Mouse (Mus musculus) right cerebral cortex, postnatal 36 days (tissue): ENCODE measurements around the gene Gatc.
"Not testable (repeated sequence)": the region's sequence is repeated elsewhere in the genome, so short reads cannot be mapped to it uniquely, and the experiment has no call there.

ENCODE experiments used
- DNase-seq, 2 experiments: peaks; one replicate each; pipeline ENCODE4 v3.0.0; 2022; ENCODE audit warnings: low spot score in 2 of 2, mixed read lengths in 1 of 2

The Gatc gene

GRCm38 (mm10) chr5:115340577-115341313 is at the start of gene Gatc, which contains the start of gene Triap1:
Gene Gatc, minus strand, starts transcription at chr5:115341178.
Gene Triap1, plus strand, starts transcription at chr5:115341225.
- DNase-seq, result peak; percentile 73 to 81

GRCm38 (mm10) chr5:115378882-115379281 is 37.9 kb upstream of the Gatc start:
- DNase-seq, result not testable (repeated sequence)

GRCm38 (mm10) chr5:115375436-115375835 is 34.5 kb upstream of the Gatc start:
- no peak for DNase-seq

GRCm38 (mm10) chr5:115374204-115374820 is 33.3 kb upstream of the Gatc start:
- no peak for DNase-seq

GRCm38 (mm10) chr5:115373441-115374203 is 32.6 kb upstream of the Gatc start:
- peak in 1 of 2 experiments; percentile 10 for DNase-seq

- no peak for DNase-seq
Observed at GRCm38 (mm10) chr5:115371736-115372135, 30.8 kb upstream of the Gatc start.

- no peak for DNase-seq
Observed at GRCm38 (mm10) chr5:115364782-115365181, 23.8 kb upstream of the Gatc start.

- peak; percentile 66 to 81 for DNase-seq
Observed at GRCm38 (mm10) chr5:115362819-115363714, 22.1 kb upstream of the Gatc start.

- DNase-seq, result no peak
Observed at GRCm38 (mm10) chr5:115362216-115362615, 21.2 kb upstream of the Gatc start.

- no peak for DNase-seq
Observed at GRCm38 (mm10) chr5:115359851-115360372, 18.9 kb upstream of the Gatc start.

GRCm38 (mm10) chr5:115359438-115359837 is 18.5 kb upstream of the Gatc start:
- DNase-seq, result no peak

- DNase-seq, result peak in 1 of 2 experiments; percentile 66
Observed at GRCm38 (mm10) chr5:115358872-115359271, 17.9 kb upstream of the Gatc start.

GRCm38 (mm10) chr5:115355070-115355469 is 14.1 kb upstream of the Gatc start:
- DNase-seq, result no peak

- DNase-seq, result no peak
Observed at GRCm38 (mm10) chr5:115351348-115351747, 10.4 kb upstream of the Gatc start.

- no peak for DNase-seq
Observed at GRCm38 (mm10) chr5:115349225-115349555, 8.2 kb upstream of the Gatc start.

GRCm38 (mm10) chr5:115348546-115349224 is 7.7 kb upstream of the Gatc start, which contains the start of gene Cox6a1:
Gene Cox6a1, minus strand, starts transcription at chr5:115348981.
- peak; percentile 98 for DNase-seq

- DNase-seq, result peak; percentile 53 to 66
Observed at GRCm38 (mm10) chr5:115347564-115347963, 6.6 kb upstream of the Gatc start.

GRCm38 (mm10) chr5:115341314-115342165 is 562 bp upstream of the Gatc start:
- DNase-seq, result no peak

GRCm38 (mm10) chr5:115340007-115340406 is 971 bp downstream of the Gatc start:
- no peak for DNase-seq

- DNase-seq, result no peak
Observed at GRCm38 (mm10) chr5:115333626-115334025, 7.4 kb downstream of the Gatc start.
